Mouse (Mus musculus) layer of hippocampus, adult 11-12 months (tissue): ENCODE measurements around the gene Spic.
"Not testable (repeated sequence)": the region's sequence is repeated elsewhere in the genome, so short reads cannot be mapped to it uniquely, and the experiment has no call there.

Source experiments
- DNase-seq: peaks from one replicate; pipeline ENCODE4 v3.0.0; 2022; ENCODE audit warnings: low spot score

Spic gene

DNA sequence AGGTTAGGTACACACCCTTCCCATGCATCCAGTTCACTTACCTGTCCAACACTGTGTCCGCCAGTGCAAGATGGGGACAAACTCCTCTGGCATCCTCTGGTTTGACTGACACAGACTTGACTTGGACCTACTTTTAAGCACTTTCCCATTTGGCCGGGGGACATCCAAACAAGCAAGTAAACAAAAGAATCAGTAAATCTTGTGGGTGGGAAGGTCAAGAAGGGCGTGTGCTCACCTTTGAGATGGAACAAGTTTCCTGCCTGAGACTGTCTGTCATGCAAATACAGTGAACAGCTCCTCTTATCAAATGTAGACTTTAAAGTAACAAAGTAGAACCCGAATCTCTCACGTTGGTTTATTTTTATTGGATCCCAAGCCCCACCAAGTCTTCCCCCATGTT is at the start of gene Spic:
Gene Spic, minus strand, starts transcription at position 91 of the 400 bp plus-strand sequence.
- no peak for DNase-seq

DNA sequence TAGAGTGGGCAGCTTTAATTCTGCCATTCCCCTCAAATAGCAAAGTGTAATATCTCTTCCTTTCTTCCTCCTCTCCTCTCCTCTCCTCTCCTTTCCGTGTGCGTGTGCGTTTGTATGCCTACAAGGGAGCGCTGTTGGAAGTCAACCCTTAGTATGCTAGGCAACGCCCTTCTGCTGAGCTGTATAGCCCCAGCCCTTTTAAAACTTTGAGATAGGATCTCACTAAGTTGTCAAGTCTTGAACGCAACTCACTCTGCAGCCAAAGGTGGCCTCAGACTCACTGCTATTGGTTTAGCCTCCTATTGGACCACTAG is 47.5 kb upstream of the Spic start:
- DNase-seq: no peak

- DNase-seq: no peak
These were observed 46.9 kb upstream of the Spic start for GRCm38 (mm10) chr10:88731496-88732308.

GRCm38 (mm10) chr10:88730571-88731495 is 46.0 kb upstream of the Spic start, which contains the start of gene Arl1:
TSS of gene Arl1 (plus strand) at chr10:88730858.
- peak; percentile 91 for DNase-seq

DNA sequence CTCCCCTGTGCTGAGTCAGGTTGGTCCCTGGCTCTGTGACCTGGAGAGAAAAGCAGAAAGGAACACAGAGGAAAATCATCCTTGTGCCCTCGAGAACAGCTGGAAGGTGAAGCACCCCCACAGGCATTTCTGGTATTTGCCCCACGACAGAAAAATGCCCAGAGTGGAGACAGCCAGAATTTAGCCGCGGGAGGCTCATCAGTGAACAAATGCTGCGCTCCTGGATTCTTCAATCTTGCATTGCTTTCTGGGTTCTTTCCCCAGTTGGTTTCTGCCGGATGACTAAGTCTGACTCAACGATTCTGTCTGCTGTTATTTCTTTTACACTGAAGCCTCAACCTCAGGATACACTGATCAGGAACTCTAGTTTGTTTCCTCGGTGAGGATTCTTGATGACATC is 43.4 kb upstream of the Spic start:
- no peak for DNase-seq

DNA sequence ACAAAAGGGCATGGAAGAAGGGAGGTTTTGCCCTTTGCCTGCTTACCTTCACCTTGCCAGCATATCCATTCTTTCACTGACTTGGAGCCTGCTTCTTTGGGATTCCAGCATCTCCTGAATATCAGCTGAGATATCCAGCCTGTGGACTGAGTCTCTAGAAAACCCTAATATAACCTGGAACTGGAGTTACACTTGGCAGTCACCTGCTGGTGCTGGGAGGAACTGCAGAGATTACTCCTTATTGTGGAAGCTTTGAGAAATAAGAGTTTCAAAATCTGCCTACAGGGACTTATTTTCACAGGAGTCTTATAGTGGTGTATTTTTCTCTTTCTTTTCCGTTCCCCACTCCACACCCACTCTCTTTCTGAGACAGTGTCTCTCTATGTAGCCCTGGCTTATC is 42.3 kb upstream of the Spic start:
- peak; percentile 62 for DNase-seq

GRCm38 (mm10) chr10:88725343-88725742 is 40.5 kb upstream of the Spic start:
- no peak for DNase-seq

GRCm38 (mm10) chr10:88719618-88720017 is 34.8 kb upstream of the Spic start:
- no peak for DNase-seq

DNA sequence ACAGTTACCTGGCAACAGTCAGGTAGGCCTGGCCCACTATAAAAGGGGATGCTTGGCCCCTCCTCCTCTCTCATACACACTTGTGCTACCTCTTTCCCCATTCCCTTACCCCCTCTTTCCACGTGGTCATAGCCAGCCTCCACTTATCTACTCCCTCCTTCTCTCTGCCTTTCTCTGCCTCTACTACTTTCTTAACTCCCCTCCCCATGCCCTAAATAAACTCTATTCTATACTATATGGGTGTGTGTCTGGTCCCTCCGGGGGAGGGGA is 32.9 kb upstream of the Spic start:
- DNase-seq: no peak

- DNase-seq: no peak
These were observed 32.4 kb upstream of the Spic start for GRCm38 (mm10) chr10:88716986-88717755.

GRCm38 (mm10) chr10:88715621-88716020 is 30.8 kb upstream of the Spic start:
- DNase-seq: no peak

GRCm38 (mm10) chr10:88714744-88715143 is 29.9 kb upstream of the Spic start:
- no peak for DNase-seq

- no peak for DNase-seq
These were observed 27.5 kb upstream of the Spic start for GRCm38 (mm10) chr10:88712359-88712758.

GRCm38 (mm10) chr10:88708671-88709523 is 24.1 kb upstream of the Spic start:
- peak; percentile 45 for DNase-seq

DNA sequence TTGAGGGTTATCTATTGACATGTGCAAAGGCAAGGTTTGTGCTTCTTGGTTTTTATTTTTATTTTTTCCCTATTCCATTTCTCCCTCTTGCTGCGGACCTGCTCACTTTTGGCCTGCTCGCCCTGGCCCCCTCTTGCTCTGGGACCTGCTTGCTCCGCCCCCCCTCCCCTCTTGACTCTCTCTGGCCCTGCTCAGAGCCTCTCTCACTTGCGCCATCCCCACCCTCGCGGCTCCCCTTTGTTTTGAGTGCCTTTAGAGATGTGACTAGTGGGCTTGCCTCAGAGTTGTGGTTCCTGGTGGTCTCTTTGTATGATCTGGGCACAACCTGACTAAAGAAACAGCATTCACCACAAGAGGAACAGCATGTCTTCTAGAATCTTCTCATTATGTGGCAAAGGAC is 16.1 kb upstream of the Spic start:
- no peak for DNase-seq

GRCm38 (mm10) chr10:88682904-88683563 is 1.8 kb downstream of the Spic start:
- no peak for DNase-seq

- DNase-seq: no peak
These were observed 12.0 kb downstream of the Spic start for GRCm38 (mm10) chr10:88672825-88673224.

- no peak for DNase-seq
These were observed 12.7 kb downstream of the Spic start for GRCm38 (mm10) chr10:88672123-88672522.

- DNase-seq: peak; percentile 8
These were observed 15.1 kb downstream of the Spic start for GRCm38 (mm10) chr10:88669719-88670118.

DNA sequence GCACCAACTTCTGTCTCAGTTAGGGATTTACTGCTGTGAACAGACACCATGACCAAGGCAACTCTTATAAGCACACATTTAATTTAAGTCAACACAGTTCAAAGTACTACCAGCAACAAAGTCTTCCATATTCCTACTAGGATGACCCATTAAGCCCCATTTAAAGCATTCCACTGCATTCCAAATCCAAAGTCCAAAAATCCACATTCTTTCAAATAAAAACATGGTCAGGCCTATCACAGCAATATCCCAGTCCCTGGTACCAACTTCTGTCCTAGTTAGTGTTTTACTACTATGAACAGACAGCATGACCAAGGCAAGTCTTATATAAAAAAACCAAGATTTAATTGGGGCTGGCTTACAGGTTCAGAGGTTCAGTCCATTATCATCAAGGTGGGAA is 21.0 kb downstream of the Spic start:
- DNase-seq: not testable (repeated sequence)

GRCm38 (mm10) chr10:88658918-88659317 is 25.9 kb downstream of the Spic start:
- DNase-seq: no peak
